Mouse (Mus musculus) spleen, postnatal 10 days (tissue): Measurements from ENCODE around the gene Akt1s1.
"Not testable (repeated sequence)": the region's sequence is repeated elsewhere in the genome, so short reads cannot be mapped to it uniquely, and the experiment has no call there.

Experiments
- DNase-seq, 2 experiments: peaks; one replicate each; pipeline ENCODE4 v3.0.0; 2021 to 2022; ENCODE audit warnings: low spot score in 2 of 2

Akt1s1 gene

DNA sequence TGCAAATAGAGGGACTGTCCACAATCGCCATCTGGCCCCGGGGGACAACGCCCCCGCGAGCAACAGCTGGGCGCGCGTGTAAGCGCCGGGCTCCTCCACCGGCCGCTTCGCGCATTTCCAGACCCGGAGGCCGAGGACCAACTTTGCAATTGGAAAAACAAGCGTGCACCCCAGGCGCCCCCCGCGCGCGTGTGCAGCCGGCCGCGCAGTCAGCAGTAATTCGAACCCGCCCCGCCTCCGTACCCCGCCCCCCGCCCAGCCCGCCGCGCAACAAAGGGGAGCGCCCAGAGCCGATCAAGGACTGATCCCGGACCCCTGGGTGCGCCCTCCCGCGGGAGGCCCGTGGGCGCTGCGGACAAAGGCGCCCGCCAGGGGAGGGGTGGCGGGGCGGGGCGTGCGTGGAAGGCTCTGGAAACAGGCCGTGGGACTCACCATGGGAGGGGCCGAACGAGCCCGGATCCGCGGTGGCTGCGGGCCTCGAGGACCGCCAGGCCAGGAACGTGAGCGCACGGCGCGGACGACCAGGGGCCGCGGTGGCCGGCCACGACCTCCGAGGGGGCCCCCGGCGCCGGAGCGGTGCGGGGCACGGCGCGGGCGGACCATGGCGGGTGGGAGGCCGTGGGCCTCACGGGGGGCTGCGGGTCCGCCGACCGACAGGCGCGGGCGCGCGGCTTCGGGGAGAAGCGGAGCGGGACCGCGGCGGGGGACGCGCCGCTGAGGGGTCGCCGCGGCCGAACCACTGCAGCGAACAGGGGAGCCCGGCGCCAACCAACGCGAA, 20.3 kb downstream of the Akt1s1 start:
- DNase-seq: peak; percentile 46 to 60

DNA sequence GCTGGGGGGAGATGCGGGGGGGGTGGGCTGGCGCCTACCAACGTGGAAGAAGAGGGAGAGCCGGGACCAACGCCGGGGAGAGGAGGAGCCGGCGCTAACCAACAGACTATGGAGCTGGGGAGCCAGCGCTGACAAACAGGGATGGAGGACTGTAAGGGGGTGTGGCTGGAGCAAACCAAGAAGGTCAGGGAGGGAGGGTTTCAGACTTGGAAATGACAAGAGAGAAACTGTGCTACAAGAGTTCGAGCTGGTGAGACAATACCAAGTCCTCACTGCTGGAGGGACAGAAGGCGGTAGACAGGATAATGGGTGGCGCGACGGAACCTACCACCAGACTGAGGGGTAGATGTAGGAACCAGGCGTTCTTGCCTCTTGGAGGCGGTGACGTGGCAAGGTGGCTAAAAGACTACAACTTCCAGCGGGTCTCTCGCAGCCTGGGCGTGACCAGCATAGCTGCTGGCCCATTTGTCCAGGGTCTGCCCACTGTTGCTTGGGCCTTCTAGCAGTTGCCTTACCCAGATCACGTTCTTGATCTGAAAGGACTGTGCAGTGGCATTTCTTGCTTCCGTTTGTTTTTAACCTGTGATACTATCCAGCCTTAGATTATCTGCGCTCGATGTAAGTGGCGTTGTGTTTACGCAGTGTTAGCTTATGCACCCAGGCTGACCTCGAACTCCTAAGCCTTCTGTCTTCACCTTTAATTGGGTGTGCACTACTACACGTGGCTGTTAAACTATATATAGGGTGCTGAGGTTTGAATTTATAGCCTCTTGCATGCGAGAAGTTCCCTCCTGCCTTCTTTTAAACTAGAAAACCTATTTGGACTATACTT, 21.1 kb downstream of the Akt1s1 start, which contains the start of gene Ptov1:
Ptov1 (minus strand) TSS at position 92 of the 832 bp plus-strand sequence.
- peak; percentile 61 to 81 for DNase-seq

- no peak for DNase-seq
Measured at GRCm38 (mm10) chr7:44870614-44871013, 21.8 kb downstream of the Akt1s1 start.

GRCm38 (mm10) chr7:44871181-44871580, 22.4 kb downstream of the Akt1s1 start:
- DNase-seq: no peak

DNA sequence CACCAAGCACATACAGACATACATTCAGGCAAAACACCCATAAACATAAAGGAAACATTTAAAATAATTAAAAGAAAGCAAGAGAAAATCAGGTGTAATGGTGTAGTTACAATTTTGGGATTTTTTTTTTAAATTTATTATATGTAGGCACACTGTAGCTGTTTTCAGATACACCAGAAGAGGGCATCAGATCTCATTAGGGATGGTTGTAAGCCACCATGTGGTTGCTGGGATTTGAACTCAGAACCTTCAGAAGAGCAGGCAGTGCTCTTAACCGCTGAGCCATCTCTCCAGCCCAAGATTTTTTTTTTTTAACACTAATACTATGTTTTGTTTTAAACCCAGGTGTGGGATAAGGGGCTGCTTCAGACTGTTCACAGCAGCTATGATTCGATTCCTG, 23.0 kb downstream of the Akt1s1 start:
- not testable (repeated sequence) for DNase-seq

DNA sequence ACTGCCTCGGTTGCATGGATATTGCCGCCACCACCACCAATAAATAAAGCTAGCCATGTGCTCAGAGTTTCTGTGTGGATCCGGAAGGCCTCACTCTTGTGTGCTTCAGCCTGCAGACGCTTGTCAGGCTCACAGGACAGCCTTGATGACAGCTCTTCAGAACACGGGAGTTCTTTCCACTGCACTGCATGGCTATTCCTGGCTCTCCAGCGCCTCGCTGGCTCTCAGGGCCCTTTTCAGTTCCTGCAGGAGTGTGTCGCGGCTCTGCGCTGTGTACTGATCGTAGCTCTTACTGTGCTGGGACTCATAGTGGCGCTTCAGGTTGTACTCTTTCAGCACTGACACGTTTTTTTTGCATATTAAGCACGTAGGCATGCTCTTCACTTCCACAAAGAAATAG, 29.0 kb downstream of the Akt1s1 start:
- DNase-seq: no peak

DNA sequence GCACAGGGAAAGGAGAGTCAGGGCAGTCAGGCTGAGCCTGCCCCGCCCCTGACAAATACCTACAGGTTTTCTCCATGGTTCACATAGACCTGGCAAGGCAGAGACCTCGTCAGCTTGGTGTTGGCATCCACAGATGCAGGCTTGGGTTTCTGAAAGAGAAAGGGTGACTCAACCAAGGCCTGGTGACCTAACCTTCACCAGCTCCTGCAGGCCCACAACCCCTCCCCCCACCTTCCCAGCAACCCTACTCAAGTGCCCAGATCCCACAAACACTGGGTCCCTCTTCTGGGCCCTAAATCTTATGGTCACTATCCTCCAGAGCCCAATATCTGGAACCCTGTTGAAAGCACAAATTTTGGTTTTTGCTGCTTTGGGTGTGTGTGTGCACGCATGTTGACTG, 34.2 kb downstream of the Akt1s1 start:
- no peak for DNase-seq

DNA sequence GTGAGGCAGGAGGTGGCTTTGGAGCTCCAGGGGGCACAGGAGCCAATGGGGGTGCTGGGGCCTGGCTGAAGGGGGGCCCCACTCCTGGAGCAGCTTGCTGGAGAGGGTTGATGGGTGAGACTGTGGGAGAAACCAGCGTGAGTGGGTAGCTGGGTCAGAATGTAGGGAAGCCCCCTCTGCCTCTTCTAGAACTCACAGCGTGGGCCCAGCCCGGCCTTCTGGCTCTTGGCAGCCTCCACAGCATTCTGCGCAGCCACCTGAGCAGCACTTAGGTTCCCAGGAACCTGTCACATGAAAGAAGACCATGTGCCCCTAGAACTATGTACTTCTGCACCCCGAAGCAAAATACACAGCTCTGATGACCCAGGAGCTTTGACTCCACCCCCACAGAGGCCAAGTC, 35.8 kb downstream of the Akt1s1 start:
- no peak for DNase-seq

- DNase-seq: no peak
Measured at GRCm38 (mm10) chr7:44886964-44887363, 38.2 kb downstream of the Akt1s1 start.

DNA sequence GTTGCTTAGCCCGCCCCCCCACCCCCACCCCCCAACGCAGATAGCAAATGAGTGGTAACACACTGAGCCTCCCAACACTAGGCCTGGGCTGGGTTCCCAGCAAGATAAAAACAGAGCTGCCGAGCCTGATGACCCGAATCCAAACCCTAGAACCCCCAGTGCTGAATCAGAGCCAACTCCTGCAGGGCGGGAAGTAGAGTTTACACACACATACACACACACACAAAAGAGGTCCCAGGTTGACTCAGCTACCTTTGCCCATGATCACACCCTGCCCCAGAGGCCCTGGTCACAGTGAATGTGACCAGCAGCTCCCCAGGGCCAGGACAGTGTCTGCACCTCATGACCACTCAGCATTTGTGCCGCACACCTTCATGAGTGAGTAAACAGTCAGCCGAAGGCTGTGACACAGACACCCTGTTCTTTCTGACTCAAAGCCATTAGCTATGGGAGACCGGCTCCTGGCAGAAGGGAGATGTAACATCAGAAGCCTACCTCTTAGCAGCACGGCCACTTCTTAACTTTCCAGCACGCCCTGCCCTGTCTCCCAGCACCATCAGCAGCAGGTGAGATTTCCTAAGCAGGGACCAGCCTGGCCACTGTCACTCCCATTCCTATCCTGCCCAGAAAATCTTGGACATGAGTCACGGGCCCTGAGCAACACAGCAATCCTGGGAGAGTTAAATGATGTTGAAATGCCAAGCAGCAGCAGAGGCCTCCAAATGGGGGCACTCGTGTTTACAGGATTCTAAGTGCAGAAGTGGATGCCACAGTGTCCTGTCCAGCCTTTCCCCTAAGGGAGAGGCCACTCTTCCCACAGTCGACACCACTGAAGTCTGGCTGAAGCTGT, 39.7 kb downstream of the Akt1s1 start:
- no peak for DNase-seq

DNA sequence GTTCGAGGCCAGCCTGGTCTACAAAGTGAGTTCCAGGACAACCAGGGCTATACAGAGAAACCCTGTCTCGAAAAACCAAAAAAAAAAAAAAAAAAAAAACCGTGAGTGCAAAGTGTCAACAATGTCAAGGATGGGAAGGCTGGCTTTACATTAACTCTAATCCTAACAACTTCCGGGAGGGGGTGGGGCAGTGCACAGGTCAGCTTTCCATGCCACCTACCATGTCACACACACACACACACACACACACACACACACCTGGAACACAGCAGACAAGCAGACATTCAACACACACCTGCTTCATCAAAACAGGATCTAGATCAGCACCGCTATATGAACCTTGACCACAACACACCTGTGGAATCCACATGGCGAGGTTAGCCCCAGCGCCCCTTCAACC, 41.4 kb downstream of the Akt1s1 start:
- DNase-seq: no peak

- no peak for DNase-seq
Measured at GRCm38 (mm10) chr7:44890737-44891136, 41.9 kb downstream of the Akt1s1 start.

DNA sequence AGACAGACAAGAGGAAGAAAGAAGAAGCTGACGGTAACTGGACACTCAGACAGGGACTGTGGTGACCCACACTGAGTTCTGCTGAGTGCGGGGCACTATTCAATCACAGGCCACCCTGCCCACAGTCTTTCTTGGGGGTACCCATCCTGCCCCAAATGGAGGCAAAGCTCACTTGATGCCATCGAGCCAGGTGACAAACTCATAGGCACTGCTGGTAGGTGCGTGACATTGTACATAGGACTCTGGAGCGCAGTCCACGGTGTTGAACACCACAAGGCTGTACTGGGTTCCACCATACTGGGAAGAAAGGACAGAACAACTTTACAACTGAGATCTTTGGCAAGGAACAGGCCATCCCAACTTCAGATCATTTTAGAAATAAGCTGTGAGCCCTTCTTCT, 42.8 kb downstream of the Akt1s1 start:
- peak in 1 of 2 experiments; percentile 25 for DNase-seq

- peak; percentile 86 to 91 for DNase-seq
Measured at GRCm38 (mm10) chr7:44892276-44892921, 43.6 kb downstream of the Akt1s1 start, which contains the start of gene Med25. Gene Med25, minus strand, starts transcription at chr7:44892712.

GRCm38 (mm10) chr7:44893197-44893596, 44.4 kb downstream of the Akt1s1 start:
- no peak for DNase-seq

DNA sequence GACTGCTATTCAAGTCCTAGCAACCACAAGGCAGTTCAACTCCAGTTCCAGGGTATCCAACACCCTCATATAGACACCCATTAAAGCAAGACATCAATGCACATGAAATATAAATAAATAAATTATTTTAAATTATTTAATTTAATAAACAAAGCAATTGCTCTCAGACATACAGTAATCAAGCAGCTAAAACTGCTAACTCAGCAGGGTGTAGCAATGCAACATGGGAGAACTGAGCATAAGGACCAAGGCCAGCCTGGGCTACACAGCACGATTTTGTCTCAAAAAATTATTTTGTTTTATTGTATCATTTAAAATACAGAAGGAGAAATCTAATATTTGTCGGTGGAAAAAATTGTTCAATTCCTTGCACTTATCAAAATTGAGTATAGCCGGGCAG, 45.4 kb downstream of the Akt1s1 start:
- no peak for DNase-seq

DNA sequence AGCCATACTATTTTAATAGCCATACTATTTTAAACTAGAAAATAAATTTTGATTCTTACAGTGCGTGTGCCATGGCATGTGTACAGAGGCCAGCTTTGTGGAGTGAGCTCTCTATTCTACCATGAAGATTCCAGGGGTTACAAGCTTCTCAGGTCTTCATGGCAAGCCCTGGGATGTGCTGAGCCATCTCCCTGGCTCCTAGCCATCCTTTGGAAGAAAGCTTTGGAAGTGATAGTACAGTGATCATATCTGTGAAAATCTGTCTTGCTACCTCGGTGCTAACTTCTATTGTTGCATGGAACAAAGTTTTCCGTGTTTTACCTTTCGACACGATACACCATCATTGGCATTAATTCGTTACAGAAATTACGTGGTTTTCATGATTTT, 46.4 kb downstream of the Akt1s1 start:
- no peak for DNase-seq

- peak; percentile 74 to 85 for DNase-seq
Measured at GRCm38 (mm10) chr7:44895593-44896434, 47.0 kb downstream of the Akt1s1 start, which contains the start of gene Fuz. Gene Fuz, plus strand, starts transcription at chr7:44896079.

- no peak for DNase-seq
Measured at GRCm38 (mm10) chr7:44896499-44896898, 47.7 kb downstream of the Akt1s1 start.

DNA sequence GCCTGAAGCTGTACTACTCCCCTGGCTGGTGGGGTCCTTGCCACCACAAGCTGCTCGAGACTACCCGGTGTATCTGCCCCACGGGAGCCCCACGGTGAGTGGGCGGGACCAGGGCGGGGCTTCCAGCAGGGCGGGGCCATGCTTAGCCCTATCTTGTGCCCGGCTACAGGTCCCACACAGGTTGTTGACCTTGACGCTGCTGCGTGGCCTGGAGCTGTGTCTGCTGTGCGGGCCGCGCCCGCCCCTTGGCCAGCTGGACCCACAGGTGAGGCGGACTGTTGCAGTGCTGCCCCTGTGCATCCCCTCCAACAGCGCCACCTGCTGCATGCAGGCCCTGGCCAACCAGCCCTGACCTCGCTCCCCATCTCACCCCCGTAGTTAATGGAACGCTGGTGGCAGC, 49.8 kb downstream of the Akt1s1 start:
- peak in 1 of 2 experiments; percentile 51 for DNase-seq
